Mouse (Mus musculus) heart, postnatal 0 days (tissue): Measurements from ENCODE around the gene Kcnd3.

ENCODE experiments used
- CTCF ChIP-seq: IDR thresholded peaks from 2 replicates; pipeline ENCODE4 v1.5.1; 2016; ENCODE audit warnings: antibody characterized with exemption, control low read depth, low read depth
- EP300 ChIP-seq: IDR thresholded peaks from 2 replicates; pipeline ENCODE4 v1.6.1; 2016; ENCODE audit warnings: antibody characterized with exemption, low read depth

DNA sequence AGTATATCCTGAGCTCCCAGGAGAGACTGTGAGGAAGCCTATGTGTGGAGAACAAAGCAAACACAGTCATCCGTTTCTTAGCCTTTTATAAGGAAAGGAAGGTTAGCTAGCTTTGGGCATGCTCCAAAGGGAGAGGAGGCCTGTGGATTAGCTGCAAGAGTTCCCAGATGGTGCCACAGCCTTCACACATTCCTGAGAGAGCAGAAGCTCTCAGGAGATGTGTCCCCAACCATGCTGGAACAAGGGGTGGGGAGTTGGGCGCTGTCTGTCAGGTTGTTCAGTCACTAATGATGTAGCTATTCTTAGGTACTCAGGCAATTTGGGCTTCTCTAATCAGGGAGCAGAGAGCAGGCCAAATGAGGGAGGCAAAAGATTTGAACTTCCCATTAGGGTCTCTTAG, 140.1 kb downstream of the Kcnd3 start:
- no peak for TF ChIP-seq EP300
- TF ChIP-seq CTCF, result no peak
